Mouse (Mus musculus) retina, adult 2 months (tissue): ENCODE results near the gene Crocc2.

Experiments used
- DNase-seq: peaks from one replicate; pipeline ENCODE4 v3.0.0-alpha.2; 2012; ENCODE audit warnings: low read depth, low spot score

Crocc2 gene

GRCm38 (mm10) chr1:93168295-93168775, at the start of gene Crocc2:
Gene Crocc2, plus strand, starts transcription at chr1:93168725.
- no peak for DNase-seq

DNA sequence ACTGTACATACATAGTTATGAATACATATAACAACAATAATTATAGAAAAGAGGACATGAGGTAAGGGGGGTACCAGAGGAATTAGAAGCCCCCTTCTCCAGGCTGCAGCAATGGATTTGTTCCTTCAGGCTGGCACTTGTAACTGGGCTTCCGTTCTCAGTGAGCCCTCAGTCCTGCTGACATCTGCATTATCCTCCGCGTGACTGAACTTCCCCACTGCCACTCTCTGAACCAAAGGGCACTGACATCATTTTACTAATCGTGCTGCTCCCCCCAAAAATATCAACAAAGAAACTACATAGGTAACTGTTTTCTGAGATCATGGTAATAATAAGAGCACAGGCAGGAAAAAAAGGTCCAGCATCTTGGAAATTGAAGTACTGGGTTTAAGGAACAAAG, 49.7 kb upstream of the Crocc2 start:
- no peak for DNase-seq

- no peak for DNase-seq
These were observed 45.2 kb upstream of the Crocc2 start for GRCm38 (mm10) chr1:93123179-93123854.

GRCm38 (mm10) chr1:93124066-93124465, 44.5 kb upstream of the Crocc2 start:
- DNase-seq, result no peak

DNA sequence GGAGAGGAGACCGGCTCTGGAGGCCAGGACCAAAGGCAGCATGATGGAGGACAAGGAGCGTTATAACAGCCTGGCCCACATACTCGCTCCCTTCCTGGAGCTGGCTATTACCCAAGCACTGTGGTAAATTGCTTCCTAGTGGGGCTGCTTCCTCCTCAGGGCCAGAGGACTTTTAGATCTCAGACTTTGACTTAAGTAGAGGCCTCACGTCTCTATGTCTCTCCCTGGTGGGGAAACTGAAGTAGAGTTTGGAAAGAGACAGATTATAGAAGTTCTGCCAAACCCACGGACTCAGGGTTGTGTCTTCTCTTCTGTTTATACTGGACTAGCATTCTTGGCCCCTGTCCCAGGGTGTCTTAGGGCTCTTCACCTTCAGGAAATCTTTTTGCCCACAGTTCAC, 43.3 kb upstream of the Crocc2 start:
- no peak for DNase-seq

DNA sequence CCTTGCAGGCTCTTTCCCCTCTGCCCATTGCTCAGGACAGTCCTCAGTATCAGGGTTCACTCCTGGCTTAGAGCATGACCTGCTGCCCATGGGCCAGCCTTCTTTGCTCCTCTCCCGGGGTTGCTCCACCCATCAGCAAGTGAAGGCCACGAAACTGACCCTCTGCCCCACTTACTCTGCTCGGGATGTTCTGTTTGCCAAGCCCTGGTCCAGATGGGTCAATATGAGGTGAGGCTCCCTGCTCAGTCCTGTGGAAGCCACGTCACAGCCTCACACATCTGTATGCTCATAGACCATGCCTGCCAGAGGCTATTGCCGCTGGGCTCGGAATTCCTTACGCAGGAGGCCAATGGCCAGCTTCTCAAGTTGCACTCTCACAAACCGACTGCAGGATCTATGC, 40.3 kb upstream of the Crocc2 start:
- no peak for DNase-seq

- peak; percentile 54 for DNase-seq
These were observed 39.7 kb upstream of the Crocc2 start for GRCm38 (mm10) chr1:93128710-93129349.

GRCm38 (mm10) chr1:93130242-93130983, 38.1 kb upstream of the Crocc2 start:
- DNase-seq, result no peak

DNA sequence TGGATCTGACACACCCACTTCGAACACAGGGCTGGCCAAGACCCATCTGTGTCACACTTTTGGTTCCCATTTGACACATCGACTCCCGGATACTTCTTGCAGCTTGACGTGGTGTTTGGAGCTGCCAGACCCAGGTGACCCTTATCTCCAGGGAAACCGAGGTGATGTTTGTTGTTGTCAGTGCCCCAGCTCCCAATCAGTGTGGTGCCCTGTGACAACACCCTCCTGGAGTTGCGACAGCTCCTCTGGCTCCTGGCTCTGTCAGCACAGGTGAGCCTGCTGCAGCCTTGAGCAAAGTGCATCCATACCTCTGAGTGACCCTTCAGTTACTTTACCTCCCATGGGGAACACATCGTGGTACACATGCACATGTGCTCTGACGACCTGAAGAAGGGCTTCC, 35.8 kb upstream of the Crocc2 start:
- no peak for DNase-seq

DNA sequence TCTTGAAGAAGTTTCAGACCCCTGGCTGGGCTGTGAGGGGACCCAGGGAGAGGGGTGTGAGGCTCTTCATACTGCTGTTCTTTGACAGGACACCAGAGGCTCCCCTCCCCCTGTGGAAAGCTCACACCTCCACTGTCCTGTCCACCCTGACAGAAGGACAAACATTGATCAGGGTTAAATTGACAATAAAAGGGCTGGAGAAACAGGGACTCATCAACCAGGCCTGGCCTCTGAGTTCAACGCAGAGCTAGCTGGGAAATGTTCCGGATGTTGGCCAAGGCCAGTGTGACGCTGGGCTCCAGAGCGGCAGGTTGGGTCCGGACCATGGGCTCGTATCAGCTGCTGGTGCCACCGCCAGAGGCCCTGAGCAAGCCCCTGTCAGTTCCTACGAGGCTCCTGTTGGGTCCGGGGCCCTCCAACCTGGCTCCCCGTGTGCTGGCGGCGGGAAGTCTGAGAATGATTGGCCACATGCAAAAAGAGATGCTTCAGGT, 33.4 kb upstream of the Crocc2 start, which contains the start of gene Agxt:
Gene Agxt (plus strand): TSS at position 205 of the 491 bp plus-strand sequence.
- DNase-seq, result no peak

DNA sequence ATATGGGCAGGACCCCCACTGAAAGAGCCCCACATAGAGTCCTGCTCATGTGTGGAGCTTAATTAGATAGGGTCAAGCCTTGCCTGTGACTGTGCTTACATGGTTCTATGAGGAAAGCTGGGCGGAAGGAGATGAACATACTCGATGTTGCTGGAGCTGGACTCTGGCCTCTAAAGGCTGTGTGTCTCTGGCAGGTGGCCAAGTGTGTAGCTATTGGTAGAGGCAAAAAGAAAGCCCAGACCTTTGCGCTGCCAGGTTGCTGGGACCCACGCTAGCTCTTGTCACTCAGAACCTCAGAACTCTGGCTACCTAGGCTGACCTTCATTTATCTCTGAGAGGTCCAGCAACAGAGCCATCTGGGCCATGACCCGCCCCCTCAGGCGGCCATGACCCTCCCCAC, 30.0 kb upstream of the Crocc2 start:
- no peak for DNase-seq

DNA sequence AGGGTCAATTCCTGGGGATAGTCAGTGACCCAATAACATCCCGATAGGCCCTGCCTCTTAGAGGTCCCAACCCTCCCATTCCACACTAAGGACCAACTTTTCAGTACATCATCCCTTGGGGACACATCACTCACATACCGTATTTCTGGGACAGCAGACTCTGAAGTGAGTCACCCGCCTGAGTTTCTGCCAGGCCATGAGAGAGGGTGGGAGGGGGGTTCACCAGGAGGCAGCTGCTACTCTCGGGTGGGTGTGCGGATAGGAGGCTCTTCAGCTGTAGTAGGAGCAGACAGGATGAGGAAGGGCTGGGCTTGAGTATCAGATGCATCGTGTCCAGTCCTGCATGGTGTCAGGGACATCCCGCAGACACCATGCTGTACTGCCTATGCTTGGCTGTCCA, 28.8 kb upstream of the Crocc2 start:
- no peak for DNase-seq

DNA sequence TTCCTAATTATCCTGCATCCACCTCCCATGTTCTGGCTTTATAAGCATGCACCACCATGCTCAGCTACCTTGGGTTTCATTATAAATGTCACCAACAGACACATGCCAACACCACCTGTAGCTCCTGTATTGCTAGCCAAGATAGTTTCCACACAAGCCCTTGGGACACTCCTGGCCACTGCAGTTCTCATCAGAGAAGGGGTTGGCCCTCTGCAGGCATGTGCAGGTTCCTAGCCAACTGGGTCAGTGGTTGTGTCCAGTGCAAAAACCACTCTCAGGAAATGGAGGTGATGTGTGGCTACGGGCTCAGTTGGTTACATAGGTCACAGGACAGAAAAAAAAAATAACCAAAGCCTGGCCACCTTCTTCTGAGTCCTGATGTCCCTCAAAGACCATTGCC, 25.7 kb upstream of the Crocc2 start:
- DNase-seq, result no peak

DNA sequence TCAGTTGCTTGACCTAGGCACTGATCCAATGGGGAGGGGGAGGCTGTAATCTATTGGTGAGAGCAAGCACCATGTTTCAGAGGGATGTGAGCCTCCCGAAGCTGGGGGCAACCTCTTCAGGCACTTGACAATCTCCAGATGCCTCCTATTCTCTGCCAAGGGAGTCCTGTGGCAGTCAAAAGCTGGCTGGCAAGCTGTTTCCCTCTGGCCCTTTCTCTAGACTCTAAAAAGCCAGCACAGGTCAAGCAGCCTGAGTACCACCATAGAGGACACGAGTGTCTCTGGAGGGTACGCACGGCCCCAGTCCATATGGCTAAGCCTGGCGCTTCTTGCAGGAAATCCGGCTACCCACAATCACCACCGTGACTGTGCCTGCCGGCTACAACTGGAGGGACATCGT, 24.3 kb upstream of the Crocc2 start:
- no peak for DNase-seq

DNA sequence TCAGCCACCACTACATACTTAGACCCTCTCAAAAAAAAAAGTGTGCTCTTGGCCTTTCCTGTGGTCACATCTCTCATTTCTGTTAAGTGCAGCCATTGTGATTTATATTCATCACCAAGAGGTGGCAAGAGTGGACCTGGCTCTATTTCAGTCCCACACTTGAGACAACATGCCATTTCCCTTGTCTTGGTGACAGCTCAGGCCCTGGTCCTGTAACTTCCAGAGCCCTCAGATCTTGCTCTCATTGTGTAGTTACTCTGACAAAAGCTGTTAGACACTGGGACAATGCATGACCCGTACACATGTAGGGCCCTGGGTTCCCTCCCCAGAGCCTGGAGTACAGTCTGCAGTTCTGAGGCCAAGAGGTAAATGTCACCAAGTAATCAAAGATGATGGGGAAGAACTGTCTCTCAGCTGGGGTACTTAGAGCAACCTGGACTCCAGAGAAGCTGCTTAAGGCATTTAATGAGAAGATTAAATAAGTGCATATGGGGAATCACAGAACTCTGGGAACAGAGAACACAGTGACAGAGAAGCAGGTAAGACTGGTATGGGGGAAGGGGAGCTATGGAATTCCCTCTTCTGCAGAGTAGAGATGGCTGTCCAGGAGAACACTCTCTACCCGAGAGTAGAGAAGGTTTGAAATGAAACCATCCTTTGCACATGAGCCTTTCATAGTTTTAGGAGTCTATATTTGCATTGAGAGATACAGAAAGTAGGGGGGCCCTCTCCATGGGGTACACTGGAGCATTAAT, 17.4 kb upstream of the Crocc2 start:
- DNase-seq, result no peak

GRCm38 (mm10) chr1:93157566-93157965, 11.0 kb upstream of the Crocc2 start:
- no peak for DNase-seq

- no peak for DNase-seq
These were observed 9.6 kb upstream of the Crocc2 start for GRCm38 (mm10) chr1:93158916-93159315.

- DNase-seq, result no peak
These were observed 8.7 kb upstream of the Crocc2 start for GRCm38 (mm10) chr1:93159566-93160500.

GRCm38 (mm10) chr1:93160501-93161133, 7.9 kb upstream of the Crocc2 start, which contains the start of gene 2310007B03Rik:
Gene 2310007B03Rik, minus strand, starts transcription at chr1:93160948.
- no peak for DNase-seq

GRCm38 (mm10) chr1:93161350-93161749, 7.2 kb upstream of the Crocc2 start:
- DNase-seq, result no peak
